Mouse (Mus musculus): ENCODE measurements around the gene Krt71.
"Not testable (repeated sequence)": the region's sequence is repeated elsewhere in the genome, so short reads cannot be mapped to it uniquely, and the experiment has no call there.

Krt71 gene

DNA sequence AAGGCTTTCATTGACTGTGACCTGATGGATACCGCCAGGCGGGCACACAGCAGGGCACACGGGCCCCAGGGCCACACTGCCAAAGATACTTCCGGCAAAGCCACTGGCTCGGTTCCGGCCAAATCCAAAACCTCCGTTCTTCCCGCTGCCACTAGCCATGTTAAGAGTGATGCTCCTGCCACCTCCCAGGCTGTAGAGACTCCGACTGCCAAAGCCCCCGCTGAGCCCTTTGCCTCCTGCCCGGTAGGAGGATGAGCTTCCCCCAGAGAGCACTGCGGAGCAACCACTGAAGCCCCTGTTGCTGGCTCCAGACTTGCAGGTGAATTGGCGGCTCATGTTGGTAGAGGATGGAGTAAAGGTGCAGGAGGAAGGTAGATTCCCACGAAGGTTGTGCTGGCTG, at the start of gene Krt71:
Gene Krt71 (minus strand): TSS at position 399 of the 400 bp plus-strand sequence.
- no peak for DNase-seq (ENCODE audit: low spot score)

GRCm38 (mm10) chr15:101790867-101791266, 48.0 kb upstream of the Krt71 start:
- DNase-seq (ENCODE audit: low spot score) = no peak

- no peak for DNase-seq (ENCODE audit: low spot score)
Measured at GRCm38 (mm10) chr15:101786360-101786759, 43.5 kb upstream of the Krt71 start, which contains the start of gene Krt72. Gene Krt72 (minus strand): TSS chr15:101786460.

GRCm38 (mm10) chr15:101773420-101773819, 30.5 kb upstream of the Krt71 start:
- DNase-seq (ENCODE audit: low spot score) = no peak

GRCm38 (mm10) chr15:101772711-101773081, 29.8 kb upstream of the Krt71 start:
- DNase-seq (ENCODE audit: low spot score) = peak; percentile 95

DNA sequence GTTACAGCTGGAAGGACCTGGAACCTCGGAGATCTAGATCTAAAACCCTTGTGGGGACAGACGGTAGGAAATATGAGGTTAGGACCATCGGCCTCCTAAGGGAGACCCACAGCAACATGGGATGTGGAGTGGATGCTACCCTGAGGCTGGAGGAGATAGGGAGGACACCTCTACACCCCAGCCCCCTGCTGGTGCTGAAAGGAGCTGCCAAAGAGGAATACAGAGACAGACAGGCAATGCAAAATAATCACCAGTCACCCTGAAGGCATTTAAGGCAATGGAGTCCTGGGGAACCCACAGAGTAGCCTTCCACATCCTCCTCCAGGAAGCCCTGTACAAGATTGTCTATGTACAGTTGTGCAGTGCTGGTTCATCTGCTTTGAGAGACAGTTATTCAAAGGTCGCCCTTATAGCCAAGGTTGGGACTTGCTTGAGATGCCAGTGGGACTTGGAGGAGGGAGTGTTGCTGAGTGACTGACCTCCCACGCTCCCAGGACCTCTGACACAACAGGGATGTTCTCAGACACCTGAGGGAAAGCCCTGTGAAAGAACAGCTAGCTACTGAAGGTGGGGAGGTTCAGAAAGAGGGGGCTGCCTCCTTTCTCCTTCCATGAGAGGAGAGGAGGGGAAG, 29.3 kb upstream of the Krt71 start:
- DNase-seq (ENCODE audit: low spot score) = peak; percentile 51

GRCm38 (mm10) chr15:101770226-101770625, 27.3 kb upstream of the Krt71 start:
- no peak for DNase-seq (ENCODE audit: low spot score)

DNA sequence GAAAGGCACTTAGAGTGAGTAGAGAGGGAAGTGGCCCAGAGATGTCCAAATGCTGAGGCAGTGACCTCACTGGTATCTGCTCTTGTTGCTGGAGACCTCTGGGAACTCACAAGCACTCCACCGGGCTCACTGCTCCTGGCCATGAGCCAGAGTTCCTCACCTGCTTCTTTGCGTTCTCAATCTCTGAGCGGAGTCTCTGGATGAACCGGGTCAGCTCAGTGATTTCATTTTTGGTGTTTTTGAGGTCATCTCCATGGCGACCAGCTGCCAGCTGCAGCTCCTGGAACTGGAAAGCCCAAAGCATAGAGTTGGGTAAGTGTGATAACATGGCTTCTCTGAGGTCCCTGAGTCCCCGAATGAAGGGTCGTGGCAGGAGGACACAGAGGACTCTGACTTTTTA, 5.1 kb downstream of the Krt71 start:
- no peak for DNase-seq (ENCODE audit: low spot score)

GRCm38 (mm10) chr15:101730653-101731052, 12.3 kb downstream of the Krt71 start:
- DNase-seq (ENCODE audit: low spot score) = no peak

DNA sequence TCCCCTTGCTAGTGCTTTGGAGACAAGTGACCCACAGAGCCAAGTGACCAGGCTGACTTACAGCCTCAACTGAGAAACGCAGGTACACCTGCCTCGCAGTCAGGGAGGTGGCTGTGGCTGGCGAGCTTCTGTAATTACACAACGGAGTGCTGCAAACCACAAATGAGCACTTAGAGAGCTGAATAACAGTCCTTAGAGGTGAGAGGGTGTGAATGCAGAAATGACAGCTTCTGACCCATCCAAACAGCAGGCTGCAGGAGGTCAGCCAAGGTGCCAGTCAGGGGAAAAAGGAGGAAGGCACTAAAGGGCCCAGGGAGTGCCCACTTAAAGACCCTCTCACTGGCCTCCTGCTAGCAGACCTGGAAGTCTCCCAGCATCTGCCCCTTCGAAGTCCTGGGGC, 18.2 kb downstream of the Krt71 start:
- no peak for DNase-seq (ENCODE audit: low spot score)

DNA sequence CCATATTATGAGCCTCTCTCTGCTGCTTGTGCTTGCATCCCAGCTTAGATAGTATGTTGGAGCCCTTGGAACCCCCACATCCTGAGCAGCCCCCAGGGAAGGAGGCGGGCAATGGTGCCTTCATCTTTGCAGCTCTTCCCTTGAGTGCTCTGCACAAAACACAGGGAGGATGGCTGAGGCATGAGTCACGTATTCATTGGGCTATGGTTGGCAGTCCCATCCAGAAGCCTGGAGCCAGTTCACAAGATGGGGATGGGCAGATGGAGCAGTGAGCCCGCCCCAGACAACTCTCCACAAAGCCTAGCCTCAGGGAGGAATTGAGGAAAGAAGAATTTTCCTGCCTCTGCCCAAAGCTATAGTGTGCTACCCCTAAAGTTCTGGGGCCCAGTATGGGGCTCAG, 27.1 kb downstream of the Krt71 start:
- DNase-seq (ENCODE audit: low spot score) = no peak

GRCm38 (mm10) chr15:101714356-101714755, 28.6 kb downstream of the Krt71 start:
- DNase-seq (ENCODE audit: low spot score) = no peak

- no peak for DNase-seq (ENCODE audit: low spot score)
Measured at GRCm38 (mm10) chr15:101713731-101714130, 29.2 kb downstream of the Krt71 start.

DNA sequence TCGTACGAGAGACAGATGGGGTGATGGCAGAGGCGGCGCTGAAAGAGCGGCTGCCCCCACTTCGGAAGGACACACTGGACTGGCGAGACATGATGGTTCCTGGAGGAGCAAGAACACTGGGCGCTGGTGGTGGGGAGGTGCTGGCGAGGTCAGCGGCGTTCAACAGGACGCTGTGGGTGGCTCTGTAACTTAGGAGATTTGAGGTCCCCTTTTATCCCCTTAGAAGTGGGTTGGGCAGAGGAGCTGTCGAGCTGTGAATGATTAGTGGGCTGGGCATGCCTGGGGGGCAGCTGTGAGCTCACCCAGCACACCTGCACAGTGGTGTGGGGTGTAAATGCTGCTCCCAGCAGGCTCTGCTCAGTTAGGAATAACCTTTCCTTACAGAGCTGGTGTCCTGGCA, 30.2 kb downstream of the Krt71 start, which contains the start of gene Krt5:
Gene Krt5 (minus strand): TSS at position 179 of the 400 bp plus-strand sequence.
- no peak for DNase-seq (ENCODE audit: low spot score)

DNA sequence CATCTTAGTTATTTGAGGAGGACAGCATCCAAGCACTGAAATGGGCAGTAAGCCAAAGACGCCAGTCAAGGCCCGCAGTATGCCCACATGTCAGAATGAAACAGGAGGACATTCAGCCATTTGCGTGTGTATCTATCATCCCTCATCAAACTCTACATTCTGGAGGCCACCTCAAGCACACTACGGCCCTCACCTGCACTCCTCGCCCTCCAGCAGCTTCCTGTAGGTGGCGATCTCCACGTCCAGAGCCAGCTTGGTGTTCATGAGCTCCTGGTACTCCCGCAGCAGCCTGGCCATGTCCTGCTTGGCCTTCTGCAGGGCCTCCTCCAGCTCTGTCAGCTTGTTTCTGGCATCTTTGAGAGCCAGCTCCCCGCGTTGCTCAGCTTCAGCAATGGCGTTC, 34.2 kb downstream of the Krt71 start:
- no peak for DNase-seq (ENCODE audit: low spot score)

DNA sequence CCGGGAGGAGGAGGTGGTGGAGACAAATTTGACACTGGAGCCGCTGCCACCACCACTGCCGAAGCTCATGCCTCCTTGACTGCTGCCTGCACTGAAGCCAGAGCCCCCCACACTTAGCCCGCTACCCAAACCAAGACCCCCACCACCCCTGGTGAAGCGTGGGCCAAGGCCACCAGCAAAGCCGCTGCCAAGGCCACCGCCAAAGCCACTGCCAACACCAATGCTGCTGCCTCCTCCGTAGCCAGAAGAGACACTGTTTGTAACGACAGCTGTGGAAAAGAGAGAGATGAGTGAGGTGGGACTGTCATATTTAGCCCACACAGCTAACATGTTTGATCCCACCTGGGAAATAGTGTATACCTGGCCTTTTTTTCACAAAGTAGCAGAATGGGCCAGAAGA, 35.5 kb downstream of the Krt71 start:
- DNase-seq (ENCODE audit: low spot score) = no peak

DNA sequence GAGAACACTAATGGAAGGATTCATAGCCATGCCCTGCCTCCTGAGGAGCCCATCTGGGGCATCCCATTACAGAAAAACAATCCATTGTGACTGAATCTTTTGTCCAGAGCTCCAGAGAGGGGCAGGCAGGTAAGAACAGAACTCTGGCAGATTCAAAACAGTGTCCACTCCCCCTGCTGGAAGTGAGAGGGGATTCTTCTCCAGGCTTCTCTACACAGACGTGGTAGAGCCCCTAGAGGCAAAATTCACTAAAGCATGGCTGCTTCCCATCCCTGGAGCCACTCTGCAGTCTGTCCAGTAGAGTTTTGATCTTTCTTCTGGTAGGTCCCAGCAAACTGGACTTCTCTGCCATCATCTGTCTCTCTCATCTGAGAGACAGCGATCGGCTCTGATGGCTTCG, 38.8 kb downstream of the Krt71 start:
- DNase-seq (ENCODE audit: low spot score) = peak; percentile 71

GRCm38 (mm10) chr15:101702380-101702779, 40.5 kb downstream of the Krt71 start:
- peak; percentile 11 for DNase-seq (ENCODE audit: low spot score)

DNA sequence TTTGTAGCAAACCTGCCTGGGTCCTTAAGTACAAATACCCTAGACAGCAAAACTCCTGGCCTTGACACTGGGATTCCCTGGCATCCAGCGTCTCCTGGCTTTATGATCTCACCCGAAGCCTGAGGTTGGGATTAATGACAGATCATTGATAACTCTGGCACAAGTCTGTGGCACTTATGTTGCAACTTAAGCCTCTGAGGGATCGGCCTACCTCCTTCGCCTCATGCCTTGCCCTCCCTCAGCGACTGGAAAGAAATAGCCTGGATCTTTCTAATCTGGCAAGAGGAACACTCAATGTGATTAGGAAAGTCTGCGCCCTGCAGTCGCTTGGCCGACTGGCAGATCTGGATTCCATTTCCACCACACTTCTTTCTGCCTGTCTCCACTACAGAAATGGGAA, 43.0 kb downstream of the Krt71 start:
- DNase-seq (ENCODE audit: low spot score) = no peak

DNA sequence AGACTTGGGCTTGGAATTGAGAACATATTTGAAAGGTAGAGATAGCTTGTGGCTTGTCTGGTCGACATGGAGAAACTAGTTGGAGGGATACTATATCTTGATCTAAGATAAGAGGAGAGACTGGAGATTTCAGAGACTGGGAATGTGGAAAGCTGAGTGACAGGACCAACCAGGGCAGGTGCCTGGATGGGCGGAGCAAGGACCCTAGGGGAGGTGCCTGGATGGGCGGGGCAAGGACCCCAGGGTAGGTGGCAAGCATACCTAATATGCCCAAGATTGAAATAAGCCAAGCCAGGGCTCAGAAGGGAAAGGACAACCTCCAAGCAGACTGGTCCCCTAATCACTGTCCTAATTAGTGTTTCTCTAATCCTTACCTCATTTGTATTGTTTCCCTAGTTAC, 43.7 kb downstream of the Krt71 start:
- DNase-seq (ENCODE audit: low spot score) = no peak

- DNase-seq (ENCODE audit: low spot score) = no peak
Measured at GRCm38 (mm10) chr15:101697326-101698188, 45.4 kb downstream of the Krt71 start.

- no peak for DNase-seq (ENCODE audit: low spot score)
Measured at GRCm38 (mm10) chr15:101694207-101694606, 48.7 kb downstream of the Krt71 start, which contains the start of gene Krt6a. Gene Krt6a (minus strand): TSS chr15:101694307.

DNA sequence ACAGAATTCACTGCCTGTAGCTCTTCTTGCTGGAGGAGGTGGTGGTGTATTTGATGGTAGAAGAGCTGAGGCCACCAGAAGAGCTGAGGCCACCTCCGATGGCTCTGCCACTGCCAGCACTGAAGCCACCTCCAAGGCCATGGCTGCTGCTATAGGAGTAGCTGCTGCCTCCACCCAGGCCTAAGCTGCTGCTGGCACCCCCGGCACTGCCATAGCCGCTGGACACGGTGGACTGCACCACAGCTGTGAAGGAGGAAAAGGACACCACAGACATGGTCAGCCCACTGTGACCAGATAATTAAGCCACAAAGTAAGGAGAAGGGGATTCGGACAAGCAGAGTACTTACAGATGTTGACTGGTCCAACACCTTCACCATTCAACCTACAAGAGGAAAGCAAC, 52.4 kb downstream of the Krt71 start:
- not testable (repeated sequence) for DNase-seq (ENCODE audit: low spot score)
